Mouse (Mus musculus): ENCODE results near the gene Ppp1r7. TPM values are rescaled to one million over a fixed set of nuclear protein-coding genes. Genes with fewer than 3 reads are reported as not detected.

The Ppp1r7 gene
- polyA plus RNA-seq, 1 experiment: 22.4 TPM

GRCm38 (mm10) chr1:93377307-93377706, 34.7 kb downstream of the Ppp1r7 start:
- H3K4me1 ChIP-seq (ENCODE audit: control insufficient read depth, insufficient read depth, low read length): no peaks in the 10 kb centered on the region
- no peak for DNase-seq
- 71% methylated on average over 5 of the region's 5 CpGs for WGBS
- no peaks in the 10 kb centered on the region for H3K27me3 ChIP-seq (ENCODE audit: control insufficient read depth, insufficient read depth, low read length)
- no peak overlapping the region for H3K4me3 ChIP-seq (replicated peaks; ENCODE audit: insufficient read depth, low read depth, low read length)
- no peak for TF ChIP-seq POLR2A (IDR thresholded peaks at IDR 0.05; ENCODE audit: borderline replicate concordance, insufficient read depth, low read length)
- TF ChIP-seq CTCF (IDR thresholded peaks at IDR 0.05; ENCODE audit: borderline replicate concordance, insufficient read depth, low read depth, low read length): no peak
- H3K27ac ChIP-seq (ENCODE audit: insufficient read depth, low read length): no peak overlapping the region

DNA sequence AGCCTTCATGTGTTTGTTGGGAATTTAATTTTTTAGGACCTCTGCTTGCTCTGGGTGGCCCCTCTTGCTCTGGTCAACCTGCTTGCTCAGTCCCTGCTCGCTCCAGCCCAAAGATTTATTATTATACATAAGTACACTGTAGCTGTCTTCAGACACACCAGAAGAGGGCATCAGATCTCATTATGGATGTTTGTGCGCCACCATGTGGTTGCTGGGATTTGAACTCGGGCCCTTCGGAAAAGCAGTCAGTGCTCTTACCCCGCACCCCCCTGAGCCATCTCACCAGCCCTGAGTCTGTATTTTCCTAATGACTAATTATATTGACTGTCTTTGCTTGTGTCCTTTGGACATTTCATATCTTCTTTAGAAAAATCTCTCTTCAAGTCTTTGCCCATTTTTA, 36.5 kb downstream of the Ppp1r7 start:
- Histone ChIP-seq H3K4me3 (replicated peaks; ENCODE audit: insufficient read depth, low read depth, low read length) (no peak overlapping the region), H3K4me1 (ENCODE audit: control insufficient read depth, insufficient read depth, low read length) (no peaks in the 10 kb centered on the region), H3K27me3 (ENCODE audit: control insufficient read depth, insufficient read depth, low read length) (no peaks in the 10 kb centered on the region), H3K27ac (ENCODE audit: insufficient read depth, low read length) (no peak overlapping the region)
- 72% methylated on average over 5 of the region's 5 CpGs for WGBS
- no peak for DNase-seq
- TF ChIP-seq CTCF (IDR thresholded peaks at IDR 0.05; ENCODE audit: borderline replicate concordance, insufficient read depth, low read depth, low read length) (no peak), POLR2A (IDR thresholded peaks at IDR 0.05; ENCODE audit: borderline replicate concordance, insufficient read depth, low read length) (no peak)

- Histone ChIP-seq H3K4me3 (replicated peaks; ENCODE audit: insufficient read depth, low read depth, low read length) (no peak overlapping the region), H3K4me1 (ENCODE audit: control insufficient read depth, insufficient read depth, low read length) (no peaks in the 10 kb centered on the region), H3K27me3 (ENCODE audit: control insufficient read depth, insufficient read depth, low read length) (no peaks in the 10 kb centered on the region), H3K27ac (ENCODE audit: insufficient read depth, low read length) (no peak overlapping the region)
- TF ChIP-seq CTCF (IDR thresholded peaks at IDR 0.05; ENCODE audit: borderline replicate concordance, insufficient read depth, low read depth, low read length) (no peak), POLR2A (IDR thresholded peaks at IDR 0.05; ENCODE audit: borderline replicate concordance, insufficient read depth, low read length) (no peak)
- WGBS: 90% methylated on average over 2 of the region's 2 CpGs
- DNase-seq: no peak
Observed at GRCm38 (mm10) chr1:93387198-93387597, 44.5 kb downstream of the Ppp1r7 start.

DNA sequence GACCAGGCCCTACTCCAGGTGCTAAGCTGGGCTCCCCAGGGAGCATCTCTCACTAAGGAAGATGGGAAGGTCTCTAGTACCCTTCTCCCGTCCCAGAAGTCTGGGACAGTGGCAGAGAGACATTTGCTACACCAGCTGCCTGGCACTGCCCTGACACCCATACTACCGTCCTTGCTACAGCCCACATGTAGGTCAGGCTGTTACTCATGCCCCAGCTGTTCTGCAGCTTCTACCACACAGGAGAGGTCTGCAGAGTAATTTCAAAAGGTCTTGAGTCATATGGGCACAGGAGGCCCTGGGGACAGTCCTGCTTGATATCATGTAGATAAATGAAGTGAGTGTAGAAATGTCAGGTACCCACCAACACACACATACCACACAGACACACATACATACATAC, 46.3 kb downstream of the Ppp1r7 start:
- H3K4me3 ChIP-seq (replicated peaks; ENCODE audit: insufficient read depth, low read depth, low read length): no peak overlapping the region
- no peaks in the 10 kb centered on the region for H3K4me1 ChIP-seq (ENCODE audit: control insufficient read depth, insufficient read depth, low read length)
- no peak overlapping the region for H3K27ac ChIP-seq (ENCODE audit: insufficient read depth, low read length)
- no peaks in the 10 kb centered on the region for H3K27me3 ChIP-seq (ENCODE audit: control insufficient read depth, insufficient read depth, low read length)
- no peak for TF ChIP-seq POLR2A (IDR thresholded peaks at IDR 0.05; ENCODE audit: borderline replicate concordance, insufficient read depth, low read length)
- TF ChIP-seq CTCF (IDR thresholded peaks at IDR 0.05; ENCODE audit: borderline replicate concordance, insufficient read depth, low read depth, low read length): no peak
- no peak for DNase-seq
- WGBS: 75% methylated on average over 2 of the region's 2 CpGs

DNA sequence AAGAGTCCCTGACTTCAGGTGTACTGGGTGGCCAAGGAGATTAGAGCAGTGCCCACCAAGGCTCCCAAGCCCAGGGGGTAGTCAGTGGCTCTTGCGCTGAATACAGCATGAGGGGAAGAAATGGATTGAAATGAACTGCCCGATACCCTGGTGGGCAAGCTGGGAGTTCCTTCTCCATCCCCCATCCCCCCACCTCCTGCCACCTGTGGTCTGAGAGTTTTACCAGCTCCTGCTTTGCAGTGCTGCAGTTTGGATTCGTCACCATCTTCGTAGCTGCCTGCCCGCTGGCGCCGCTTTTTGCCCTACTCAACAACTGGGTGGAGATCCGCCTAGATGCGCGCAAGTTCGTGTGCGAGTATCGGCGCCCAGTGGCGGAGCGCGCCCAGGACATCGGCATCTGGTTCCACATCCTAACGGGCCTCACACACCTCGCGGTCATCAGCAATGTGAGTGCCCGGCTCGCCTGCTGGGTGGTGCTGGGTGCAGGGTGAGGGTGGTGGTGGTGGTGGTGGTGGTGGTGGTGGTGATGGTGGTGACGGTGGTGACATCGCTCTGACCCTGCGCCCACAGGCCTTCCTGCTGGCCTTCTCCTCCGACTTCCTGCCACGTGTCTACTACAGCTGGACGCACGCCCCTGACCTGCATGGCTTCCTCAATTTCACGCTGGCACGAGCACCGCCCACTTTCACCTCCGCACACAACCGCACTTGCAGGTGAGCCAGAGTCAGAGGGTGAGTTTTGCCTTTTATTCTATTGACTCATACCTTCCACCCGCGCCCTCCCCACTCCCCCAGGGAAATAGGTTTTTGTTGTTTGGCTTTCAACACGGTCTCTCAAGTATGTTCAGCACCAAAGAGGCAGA, 58.8 kb downstream of the Ppp1r7 start:
- WGBS: 25% methylated on average over 38 of the region's 38 CpGs
- Histone ChIP-seq H3K4me1 (ENCODE audit: control insufficient read depth, insufficient read depth, low read length) (no peaks in the 10 kb centered on the region), H3K4me3 (replicated peaks; ENCODE audit: insufficient read depth, low read depth, low read length) (no peak overlapping the region), H3K27ac (ENCODE audit: insufficient read depth, low read length) (no peak overlapping the region), H3K27me3 (ENCODE audit: control insufficient read depth, insufficient read depth, low read length) (no peaks in the 10 kb centered on the region)
- TF ChIP-seq POLR2A (IDR thresholded peaks at IDR 0.05; ENCODE audit: borderline replicate concordance, insufficient read depth, low read length) (no peak), CTCF (IDR thresholded peaks at IDR 0.05; ENCODE audit: borderline replicate concordance, insufficient read depth, low read depth, low read length) (no peak)
- no peak for DNase-seq

DNA sequence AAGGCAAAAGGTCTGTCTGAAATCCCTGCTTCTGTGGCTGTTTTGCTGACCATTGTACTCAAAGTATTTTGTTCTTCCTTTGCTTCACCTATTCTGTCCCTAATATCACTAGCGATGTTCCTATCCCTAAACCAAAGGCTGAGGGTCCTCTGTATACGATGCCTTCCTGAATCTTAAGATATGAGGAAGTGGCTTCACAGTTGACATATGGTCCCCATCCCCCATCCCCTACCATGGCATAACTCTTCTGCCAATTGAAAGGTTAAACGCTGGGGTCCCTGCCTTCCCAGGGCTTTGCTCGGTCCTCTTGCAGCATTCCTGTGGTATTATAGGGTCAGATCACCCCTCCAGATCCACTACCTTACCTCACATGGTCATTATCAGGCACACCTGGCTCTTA, 60.7 kb downstream of the Ppp1r7 start:
- Histone ChIP-seq H3K27ac (ENCODE audit: insufficient read depth, low read length) (no peak overlapping the region), H3K4me1 (ENCODE audit: control insufficient read depth, insufficient read depth, low read length) (no peaks in the 10 kb centered on the region), H3K27me3 (ENCODE audit: control insufficient read depth, insufficient read depth, low read length) (no peaks in the 10 kb centered on the region), H3K4me3 (replicated peaks; ENCODE audit: insufficient read depth, low read depth, low read length) (no peak overlapping the region)
- TF ChIP-seq POLR2A (IDR thresholded peaks at IDR 0.05; ENCODE audit: borderline replicate concordance, insufficient read depth, low read length): no peak
- no peak for TF ChIP-seq CTCF (IDR thresholded peaks at IDR 0.05; ENCODE audit: borderline replicate concordance, insufficient read depth, low read depth, low read length)
- 75% methylated on average over 4 of the region's 4 CpGs for WGBS
- DNase-seq: no peak

Other genes with a start within 250 kb of the Ppp1r7 start
- 290 and 291 TPM in 2 replicates for gene Kif1a, start 240.9 kb upstream of the Ppp1r7 start, polyA plus RNA-seq (2012; rRNA removed)
- not detected in 2 replicates for gene Agxt, start 207.6 kb upstream of the Ppp1r7 start, polyA plus RNA-seq (2012; rRNA removed)
- 0.10 TPM in 1 of 2 replicates, not detected in the other for gene 2310007B03Rik, start 181.9 kb upstream of the Ppp1r7 start, polyA plus RNA-seq (2012; rRNA removed)
- gene Crocc2, start 174.1 kb upstream of the Ppp1r7 start, polyA plus RNA-seq (2012; rRNA removed): 0.28 and 0.54 TPM in 2 replicates
- 18.5 and 20.6 TPM in 2 replicates for gene Sned1, start 107.0 kb upstream of the Ppp1r7 start, polyA plus RNA-seq (2012; rRNA removed)
- 20.2 and 20.5 TPM in 2 replicates for gene Mterf4, start 36.9 kb upstream of the Ppp1r7 start, polyA plus RNA-seq (2012; rRNA removed)
- gene Pask, start 628 bp downstream of the Ppp1r7 start, polyA plus RNA-seq (2012; rRNA removed): 4.5 and 5.5 TPM in 2 replicates
- gene Ano7, start 31.1 kb downstream of the Ppp1r7 start, polyA plus RNA-seq (2012; rRNA removed): 0.41 TPM in 2 replicates
- gene Hdlbp, start 136.0 kb downstream of the Ppp1r7 start, polyA plus RNA-seq (2012; rRNA removed): 105 and 111 TPM in 2 replicates
- 5.7 and 6.3 TPM in 2 replicates for gene Farp2, start 169.2 kb downstream of the Ppp1r7 start, polyA plus RNA-seq (2012; rRNA removed)

Measured in cerebellum, adult 2 months (tissue).